Mouse (Mus musculus): ENCODE measurements around the gene Wdr46. TPM values are rescaled to one million over a fixed set of nuclear protein-coding genes. Genes with fewer than 3 reads are reported as not detected.

The Wdr46 gene
- polyA plus RNA-seq (2017; shearing (Covaris generic)) = 76.0 TPM

GRCm38 (mm10) chr17:33940206-33940805 lies at the start of gene Wdr46, which contains the start of gene Pfdn6:
Gene Wdr46 (plus strand): TSS chr17:33940660.
Gene Pfdn6 (minus strand): TSS chr17:33940343.

GRCm38 (mm10) chr17:33904835-33905234 lies 35.6 kb upstream of the Wdr46 start, which contains the start of gene Platr17:
Gene Platr17 (plus strand): TSS chr17:33905135.

GRCm38 (mm10) chr17:33909077-33909868 lies 31.2 kb upstream of the Wdr46 start, which contains the start of gene Daxx:
Gene Daxx (plus strand): TSS chr17:33909414.

GRCm38 (mm10) chr17:33915671-33916250 lies 24.7 kb upstream of the Wdr46 start, which contains the start of the genes Tapbp and Zbtb22:
Gene Tapbp (plus strand): TSS chr17:33915899.
Gene Zbtb22 (plus strand): TSS chr17:33915904.

GRCm38 (mm10) chr17:33929371-33930279 lies 10.8 kb upstream of the Wdr46 start, which contains the start of gene Rgl2:
Gene Rgl2 (plus strand): TSS chr17:33929543.

GRCm38 (mm10) chr17:33951021-33951946 lies 10.8 kb downstream of the Wdr46 start, which contains the start of gene B3galt4:
Gene B3galt4 (minus strand): TSS chr17:33951488.

GRCm38 (mm10) chr17:33955555-33956214 lies 15.2 kb downstream of the Wdr46 start, which contains the start of the genes Vps52 and Rps18:
Gene Vps52 (plus strand): TSS chr17:33955812.
Gene Rps18 (minus strand): TSS chr17:33956001.

Other genes starting within 250 kb of the Wdr46 start
- gene March2, start 222.0 kb upstream of the Wdr46 start, polyA plus RNA-seq (2017; shearing (Covaris generic)) = 33.3 TPM
- 331 TPM for gene Rab11b, start 180.1 kb upstream of the Wdr46 start, polyA plus RNA-seq (2017; shearing (Covaris generic))
- 3.4 TPM for gene Angptl4, start 158.8 kb upstream of the Wdr46 start, polyA plus RNA-seq (2017; shearing (Covaris generic))
- 3.2 TPM for gene Kank3, start 130.1 kb upstream of the Wdr46 start, polyA plus RNA-seq (2017; shearing (Covaris generic))
- 1,412 TPM for gene Rps28, start 116.1 kb upstream of the Wdr46 start, polyA plus RNA-seq (2017; shearing (Covaris generic))
- gene Ndufa7, start 116.1 kb upstream of the Wdr46 start, polyA plus RNA-seq (2017; shearing (Covaris generic)) = 422 TPM
- 26.2 TPM for gene Cd320, start 97.6 kb upstream of the Wdr46 start, polyA plus RNA-seq (2017; shearing (Covaris generic))
- gene Gm7029, start 66.8 kb upstream of the Wdr46 start, polyA plus RNA-seq (2017; shearing (Covaris generic)) = not detected
- 5.5 TPM for gene Kifc1, start 50.0 kb upstream of the Wdr46 start, polyA plus RNA-seq (2017; shearing (Covaris generic))
- 4.0 TPM for gene Platr17, start 35.5 kb upstream of the Wdr46 start, polyA plus RNA-seq (2017; shearing (Covaris generic))
- 143 TPM for gene Daxx, start 31.2 kb upstream of the Wdr46 start, polyA plus RNA-seq (2017; shearing (Covaris generic))
- 701 TPM for gene Tapbp, start 24.8 kb upstream of the Wdr46 start, polyA plus RNA-seq (2017; shearing (Covaris generic))
- 23.0 TPM for gene Zbtb22, start 24.8 kb upstream of the Wdr46 start, polyA plus RNA-seq (2017; shearing (Covaris generic))
- gene Rgl2, start 11.1 kb upstream of the Wdr46 start, polyA plus RNA-seq (2017; shearing (Covaris generic)) = 107 TPM
- 152 TPM for gene Pfdn6, start 317 bp upstream of the Wdr46 start, polyA plus RNA-seq (2017; shearing (Covaris generic))
- gene B3galt4, start 10.8 kb downstream of the Wdr46 start, polyA plus RNA-seq (2017; shearing (Covaris generic)) = 46.4 TPM
- gene Vps52, start 15.2 kb downstream of the Wdr46 start, polyA plus RNA-seq (2017; shearing (Covaris generic)) = 90.1 TPM
- 3,509 TPM for gene Rps18, start 15.3 kb downstream of the Wdr46 start, polyA plus RNA-seq (2017; shearing (Covaris generic))
- 12,738 TPM for gene H2-K1, start 59.7 kb downstream of the Wdr46 start, polyA plus RNA-seq (2017; shearing (Covaris generic))
- gene Ring1, start 84.0 kb downstream of the Wdr46 start, polyA plus RNA-seq (2017; shearing (Covaris generic)) = 15.2 TPM
- gene H2-Ke6, start 87.4 kb downstream of the Wdr46 start, polyA plus RNA-seq (2017; shearing (Covaris generic)) = 37.9 TPM
- 157 TPM for gene Slc39a7, start 91.0 kb downstream of the Wdr46 start, polyA plus RNA-seq (2017; shearing (Covaris generic))
- gene Rxrb, start 91.2 kb downstream of the Wdr46 start, polyA plus RNA-seq (2017; shearing (Covaris generic)) = 23.4 TPM
- 2.1 TPM for gene Col11a2, start 98.8 kb downstream of the Wdr46 start, polyA plus RNA-seq (2017; shearing (Covaris generic))
- 37.0 TPM for gene H2-Oa, start 151.7 kb downstream of the Wdr46 start, polyA plus RNA-seq (2017; shearing (Covaris generic))
- 119 TPM for gene H2-DMa, start 178.9 kb downstream of the Wdr46 start, polyA plus RNA-seq (2017; shearing (Covaris generic))
- 109 TPM for gene Brd2, start 182.0 kb downstream of the Wdr46 start, polyA plus RNA-seq (2017; shearing (Covaris generic))
- gene H2-DMb2, start 202.6 kb downstream of the Wdr46 start, polyA plus RNA-seq (2017; shearing (Covaris generic)) = 5.8 TPM
- 1.5 TPM for gene H2-DMb1, start 212.4 kb downstream of the Wdr46 start, polyA plus RNA-seq (2017; shearing (Covaris generic))
- 423 TPM for gene Tap1, start 246.9 kb downstream of the Wdr46 start, polyA plus RNA-seq (2017; shearing (Covaris generic))
- 573 TPM for gene Psmb9, start 247.1 kb downstream of the Wdr46 start, polyA plus RNA-seq (2017; shearing (Covaris generic))